Mouse (Mus musculus): ENCODE results near the gene Gm15557.

GRCm38 (mm10) chr2:155903632-155904008, 36.9 kb upstream of the Gm15557 start:
- TF ChIP-seq CTCF (conservative IDR thresholded peaks at IDR 0.05; ENCODE audit: low read length) (no peak), POU5F1 (IDR thresholded peaks at IDR 0.05; ENCODE audit: borderline replicate concordance, low read length) (no peak), NANOG (IDR thresholded peaks at IDR 0.05; ENCODE audit: borderline replicate concordance, low read length) (no peak)
